Mouse (Mus musculus) bone marrow macrophage, adult 2 months (primary cell): ENCODE results near the gene Strn4.

Source experiments
- CTCF ChIP-seq: IDR thresholded peaks from 2 replicates; pipeline ENCODE4 v1.5.1; 2012; ENCODE audit warnings: low read depth, mild to moderate bottlenecking, low read length, moderate library complexity
- POLR2A ChIP-seq: IDR thresholded peaks from 2 replicates; pipeline ENCODE4 v1.6.1; 2012; ENCODE audit warnings: mild to moderate bottlenecking, low read depth, low read length, borderline replicate concordance

- TF ChIP-seq CTCF (no peak), POLR2A (no peak)
Measured at GRCm38 (mm10) chr7:16876006-16876405, 60.3 kb downstream of the Strn4 start.
